Mouse (Mus musculus): Measurements from ENCODE around the gene Tff2. TPM values are rescaled to one million over a fixed set of nuclear protein-coding genes. Genes with fewer than 3 reads are reported as not detected.

The Tff2 gene
- total RNA-seq, 2 experiments from 2014 or later, result 0.51 TPM; not detected in 1

- DNase-seq, result no peak
Measured at GRCm38 (mm10) chr17:31136291-31136690, 7.8 kb downstream of the Tff2 start.

DNA sequence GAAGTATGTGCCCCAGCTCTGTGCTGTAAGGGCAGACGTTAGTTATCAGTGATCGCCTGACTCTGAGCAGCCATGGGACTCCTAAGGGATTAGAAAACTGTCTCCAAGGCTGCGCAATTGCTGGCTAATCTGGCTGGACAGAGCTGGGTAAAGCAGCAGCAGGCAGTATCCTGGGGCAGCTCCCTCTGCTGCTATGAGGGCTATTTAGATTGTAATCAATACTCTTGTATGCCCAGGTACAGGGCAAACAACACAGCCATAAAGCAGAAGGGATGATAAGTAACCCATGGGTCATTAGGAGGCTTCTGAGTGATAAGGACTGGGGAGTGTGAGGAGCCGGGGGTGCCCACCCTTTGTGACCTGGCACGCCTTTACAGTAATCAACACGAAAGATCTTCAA lies 9.2 kb downstream of the Tff2 start:
- DNase-seq, result no peak

GRCm38 (mm10) chr17:31133776-31134175 lies 10.3 kb downstream of the Tff2 start:
- no peak for DNase-seq

DNA sequence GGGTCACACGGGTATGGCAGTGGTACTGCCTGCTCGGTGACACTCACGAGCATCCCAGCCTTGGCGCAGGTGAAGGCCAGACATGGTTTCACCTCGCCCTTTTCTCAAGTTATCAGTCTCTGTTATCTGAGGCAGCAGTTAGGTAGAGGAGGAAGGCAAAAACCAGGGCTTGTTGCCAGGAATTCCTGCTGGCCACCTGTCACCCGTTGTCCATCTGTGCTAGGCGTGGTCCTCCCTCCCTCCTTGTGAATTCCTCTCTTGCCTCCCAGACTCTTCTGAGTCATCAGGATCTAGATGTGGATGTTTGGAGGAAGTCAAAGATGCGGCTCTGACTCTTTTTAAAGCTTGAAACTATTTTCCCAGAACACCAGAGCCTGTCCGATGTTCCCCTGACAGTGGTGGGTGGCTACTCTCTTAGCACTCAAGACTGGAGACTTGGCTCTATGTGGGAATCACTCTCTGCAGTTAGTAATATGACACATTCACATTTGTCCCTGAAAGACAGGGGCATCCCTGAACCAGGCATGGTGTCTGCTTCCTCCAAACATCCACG lies 12.7 kb downstream of the Tff2 start:
- DNase-seq, result no peak

- DNase-seq, result no peak
Measured at GRCm38 (mm10) chr17:31129452-31129851, 14.6 kb downstream of the Tff2 start, which contains the start of gene Tff3. Gene Tff3, minus strand, starts transcription at chr17:31129646.

DNA sequence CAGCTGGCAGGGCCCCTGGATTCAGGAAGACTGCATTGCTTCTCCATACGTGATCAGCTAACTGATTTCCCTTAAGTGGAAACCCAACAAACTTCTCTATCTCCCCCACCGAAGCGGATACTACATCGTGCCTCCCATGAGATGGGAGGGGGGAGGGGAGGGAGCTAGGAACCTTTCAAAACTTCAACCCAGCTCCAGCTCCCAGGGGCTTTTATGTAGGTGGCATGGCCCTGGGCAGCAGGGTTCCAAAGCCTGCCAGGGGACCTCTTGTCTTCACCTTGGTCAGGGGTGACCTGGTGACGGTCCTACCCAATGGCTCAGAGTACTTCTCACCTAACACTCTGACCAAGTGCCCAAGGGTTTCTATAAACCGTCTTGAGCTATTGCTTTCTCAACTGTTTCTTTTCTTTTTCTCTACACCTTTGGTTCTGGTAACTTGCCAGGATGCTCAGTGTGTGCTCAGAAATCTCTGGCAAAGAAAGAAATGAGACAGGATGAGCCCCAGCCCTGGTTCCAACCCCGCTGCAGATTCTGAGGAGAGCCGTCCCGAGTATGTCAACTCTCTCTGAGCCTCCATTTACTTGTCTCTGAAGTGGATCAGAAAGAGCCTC lies 15.3 kb downstream of the Tff2 start:
- no peak for DNase-seq

DNA sequence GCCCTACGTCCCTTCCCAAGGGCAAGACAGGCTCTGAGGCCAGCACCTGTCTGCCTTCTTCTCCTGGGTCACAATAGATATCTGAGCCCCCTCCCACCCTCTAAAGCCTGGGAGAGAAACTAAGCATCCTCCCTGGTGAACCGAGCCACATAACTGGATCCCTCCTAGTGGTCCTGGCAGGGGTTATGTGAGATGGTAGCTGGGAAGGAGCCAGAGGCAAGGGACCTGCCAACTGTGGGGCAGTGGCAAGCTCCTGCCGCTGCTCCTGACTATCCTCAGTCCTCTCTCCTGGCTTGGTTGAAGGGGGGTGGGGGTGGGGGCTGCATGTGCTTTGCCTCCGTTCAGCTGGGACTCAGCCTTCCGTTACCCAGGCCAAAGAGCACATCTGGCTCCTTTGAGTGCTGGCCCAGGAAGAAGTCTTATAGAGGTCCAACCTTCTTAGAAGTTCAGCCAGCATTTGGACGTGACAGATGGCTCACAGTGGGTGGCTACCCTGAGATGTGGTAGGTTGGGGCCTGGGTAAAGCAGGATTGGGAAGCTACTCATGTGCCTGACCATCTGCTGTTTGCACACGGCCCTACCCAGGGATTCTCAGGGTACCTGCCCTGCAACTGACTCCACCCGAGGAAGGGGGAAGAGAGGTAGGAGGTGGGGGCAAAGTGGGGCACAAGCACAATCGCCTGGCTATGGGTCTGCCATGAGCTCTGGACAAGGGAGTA lies 18.4 kb downstream of the Tff2 start:
- no peak for DNase-seq

DNA sequence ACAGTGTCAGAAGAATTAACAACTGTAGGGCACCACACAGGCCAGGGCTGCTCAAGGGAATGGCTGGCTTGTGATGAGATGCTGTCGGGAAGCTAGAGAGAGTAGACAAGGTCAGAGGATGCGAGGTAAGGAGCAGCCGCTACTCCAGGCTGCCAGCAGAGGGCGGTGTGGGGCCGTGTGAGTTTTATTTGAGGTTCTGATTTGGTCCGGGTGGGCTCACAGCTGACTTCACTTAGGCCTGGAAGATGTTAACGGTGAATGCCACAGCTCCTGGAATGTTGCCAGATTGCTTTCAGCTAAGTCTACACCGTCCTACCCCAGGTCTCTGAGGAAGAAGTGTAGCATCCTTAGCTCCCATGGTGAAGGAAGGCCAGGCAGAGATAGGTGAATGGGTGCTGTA lies 22.1 kb downstream of the Tff2 start:
- peak; percentile 58 for DNase-seq

DNA sequence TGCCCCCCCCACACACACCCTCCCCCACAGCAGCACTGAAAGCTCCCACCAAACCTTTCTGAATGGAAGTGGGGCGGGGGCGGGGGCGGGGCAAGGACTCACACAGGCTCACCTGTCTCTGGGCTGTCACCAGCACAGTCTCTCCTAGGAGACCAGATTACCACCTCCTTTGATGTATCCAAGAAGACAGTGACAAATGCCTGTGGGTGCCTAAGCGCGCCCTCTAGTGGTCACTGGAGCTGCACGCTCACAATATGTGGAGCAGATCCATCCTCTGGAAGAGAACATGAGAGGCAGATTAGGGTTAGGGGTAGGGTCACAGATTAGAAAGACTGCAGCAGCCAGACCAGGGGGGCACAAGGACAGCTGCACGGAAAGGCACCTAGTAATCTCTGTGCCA lies 24.7 kb downstream of the Tff2 start:
- peak; percentile 87 for DNase-seq

- DNase-seq, result no peak
Measured at GRCm38 (mm10) chr17:31117946-31118345, 26.1 kb downstream of the Tff2 start.

DNA sequence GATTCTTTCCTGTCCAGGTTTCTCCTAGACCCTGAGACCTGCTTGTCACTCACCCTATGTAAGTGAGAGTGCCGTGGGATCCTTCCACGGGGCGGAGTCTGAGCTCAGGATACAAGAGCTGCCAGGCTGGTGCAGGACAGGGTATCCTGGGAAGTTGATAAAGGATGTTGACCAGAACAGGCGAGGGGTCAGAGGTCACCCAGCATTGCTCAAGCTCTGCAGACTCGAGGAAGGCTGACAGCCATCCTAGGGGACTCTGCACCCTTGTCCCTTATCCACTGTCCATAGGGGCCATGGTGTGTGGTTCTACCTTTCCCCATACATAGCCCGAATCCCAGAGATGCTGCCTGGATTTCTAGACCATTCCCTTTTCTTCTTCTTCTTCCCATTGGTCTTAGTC lies 28.0 kb downstream of the Tff2 start:
- DNase-seq, result no peak

DNA sequence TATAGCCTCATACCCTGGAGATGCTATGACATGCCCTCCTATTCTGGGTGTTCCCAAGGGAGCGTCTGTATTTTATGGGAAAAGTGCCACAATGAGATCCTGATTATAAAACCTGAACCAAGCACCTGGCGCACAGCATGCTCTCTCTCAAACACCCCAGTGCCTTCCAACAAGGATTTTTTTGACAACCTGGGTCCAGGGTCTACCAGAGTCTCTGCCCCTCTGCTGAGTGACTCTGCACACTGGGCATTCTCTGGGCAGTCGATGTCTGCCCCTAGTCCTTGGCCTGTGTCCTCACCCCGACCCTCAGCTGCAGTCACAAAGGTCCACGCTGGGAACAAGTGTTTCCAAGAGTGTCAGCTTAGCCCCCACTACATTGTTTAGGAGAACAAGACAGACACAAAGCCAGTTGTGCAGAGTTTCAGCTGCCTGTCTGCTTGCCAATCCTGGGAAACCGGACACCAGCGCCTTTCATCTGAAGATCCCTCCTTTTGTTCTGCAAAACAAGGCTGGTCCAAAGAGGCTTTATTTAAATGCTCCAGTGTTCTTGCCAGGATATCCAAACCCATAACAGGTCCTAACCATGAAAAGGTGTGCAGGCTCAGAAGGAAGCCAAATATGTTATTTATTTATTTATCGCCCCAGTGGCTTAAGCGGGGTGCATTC lies 30.8 kb downstream of the Tff2 start:
- no peak for DNase-seq

DNA sequence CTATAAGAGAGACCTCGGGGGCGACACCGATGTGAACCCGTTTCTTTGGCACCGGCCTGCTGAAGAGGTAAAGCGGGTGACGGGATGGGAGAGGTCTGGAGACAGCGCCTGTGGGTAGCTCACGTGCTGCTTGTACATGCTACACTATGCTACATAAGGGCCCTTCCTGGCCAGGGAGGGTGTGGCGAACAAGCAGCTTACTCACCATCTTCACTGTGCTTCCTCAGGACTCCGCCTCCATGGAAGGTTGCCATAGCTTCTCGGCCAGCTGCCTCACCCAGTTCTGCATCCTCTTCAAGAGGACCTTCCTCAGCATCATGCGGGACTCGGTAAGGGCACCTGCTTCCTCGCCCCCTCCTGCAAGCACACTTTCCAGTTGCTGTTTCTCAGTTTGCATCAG lies 35.7 kb downstream of the Tff2 start:
- no peak for DNase-seq

DNA sequence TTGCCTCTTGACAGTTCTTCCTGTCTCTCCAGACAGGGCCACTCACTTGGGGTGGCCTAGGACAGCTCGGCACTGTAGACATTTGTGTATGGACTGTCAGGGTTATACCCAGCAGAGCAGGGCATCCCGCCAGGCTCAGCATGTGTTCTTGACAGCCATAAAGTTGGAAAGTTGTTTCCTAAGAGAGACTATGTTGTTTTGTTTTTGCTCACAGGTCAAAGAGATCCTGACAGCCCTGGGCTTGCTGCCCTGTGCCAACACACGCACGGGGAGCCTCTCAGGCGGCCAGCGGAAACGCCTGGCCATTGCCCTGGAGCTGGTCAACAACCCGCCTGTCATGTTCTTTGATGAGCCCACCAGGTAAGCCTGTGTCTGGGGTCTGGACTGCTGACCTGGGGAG lies 40.3 kb downstream of the Tff2 start:
- DNase-seq, result peak; percentile 64

DNA sequence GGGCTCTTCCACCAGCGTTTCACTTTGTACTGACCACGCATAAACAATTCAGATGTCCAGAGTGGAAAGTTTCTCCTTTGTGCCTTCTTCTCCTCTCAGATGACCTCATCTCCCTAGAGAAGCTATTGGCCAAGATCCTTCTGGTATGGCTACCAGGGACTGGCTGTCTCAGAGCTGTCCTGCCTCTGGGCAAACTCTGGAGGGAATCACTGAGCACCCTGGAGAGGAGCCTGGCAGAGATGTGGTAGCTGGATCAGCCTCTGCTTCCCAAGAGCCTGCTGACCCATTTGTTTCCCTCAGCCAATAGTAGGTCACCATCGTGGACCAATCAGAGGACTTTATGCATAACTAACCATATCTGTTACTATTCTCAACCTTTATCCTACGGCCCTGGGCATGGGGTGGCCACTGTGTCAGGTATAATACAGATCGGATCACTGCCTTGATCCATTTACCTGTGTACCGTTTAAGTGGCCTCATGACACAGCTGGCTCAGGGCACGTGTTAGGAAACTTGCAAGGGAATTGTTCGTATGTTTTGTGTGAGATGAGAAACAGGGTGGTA lies 41.0 kb downstream of the Tff2 start:
- DNase-seq, result peak; percentile 72

DNA sequence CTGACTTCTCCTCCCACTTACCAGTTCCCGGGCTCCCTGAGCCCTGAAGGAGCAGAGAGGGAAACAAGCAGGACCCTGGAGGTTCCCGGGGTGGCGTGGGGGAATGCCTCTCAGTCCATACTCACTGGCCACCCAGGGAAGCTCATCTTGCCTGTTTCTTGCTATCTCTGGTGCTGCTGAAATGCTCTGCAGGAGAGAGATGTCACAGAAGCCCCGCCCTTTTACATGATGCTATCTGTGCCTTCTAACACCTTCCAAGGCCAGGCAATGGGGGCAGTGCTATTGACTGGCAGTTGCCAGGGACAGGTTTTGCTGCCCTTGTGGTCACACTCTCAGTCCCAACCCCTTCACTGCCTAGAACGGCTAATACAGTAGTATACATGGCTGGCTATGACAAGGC lies 45.3 kb downstream of the Tff2 start:
- no peak for DNase-seq

DNA sequence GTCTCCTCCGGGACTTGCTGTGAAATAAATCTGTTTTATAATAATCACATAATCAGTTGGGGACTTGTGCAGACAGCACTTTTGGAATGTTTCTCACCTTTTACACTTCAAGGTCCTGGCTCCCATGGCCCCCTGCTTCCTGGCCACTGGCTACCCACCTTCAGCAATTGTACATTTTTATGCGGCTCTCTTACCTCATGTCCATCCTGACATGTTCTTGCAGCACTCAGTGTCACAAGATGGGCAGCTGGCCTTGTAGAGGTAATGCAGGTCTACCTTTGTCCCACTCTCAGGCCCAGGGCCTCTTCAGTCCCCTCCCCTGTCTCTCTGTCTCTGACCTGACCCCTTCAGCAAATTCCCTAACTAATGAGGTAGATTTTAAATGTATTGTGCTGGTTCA lies 47.2 kb downstream of the Tff2 start:
- no peak for DNase-seq

DNA sequence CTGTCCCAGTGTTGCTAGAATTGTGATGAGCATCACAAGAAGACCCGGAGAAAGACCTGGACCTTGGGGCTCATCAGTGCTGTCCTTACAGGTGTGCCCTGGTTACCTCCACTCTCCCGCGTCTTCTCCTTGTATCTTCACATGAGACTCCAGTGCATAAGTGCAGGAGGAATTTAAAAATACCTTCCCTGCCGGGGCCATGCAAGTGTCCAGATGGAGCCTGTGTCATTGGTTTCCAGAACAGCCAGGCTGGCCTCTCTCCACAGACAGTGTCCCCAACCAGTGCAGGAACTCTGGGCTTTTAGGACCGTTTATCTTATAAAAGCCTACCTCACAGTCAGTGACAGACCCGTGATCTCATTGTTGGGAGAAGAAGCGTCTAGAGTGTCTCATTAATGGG lies 48.5 kb downstream of the Tff2 start:
- no peak for DNase-seq

DNA sequence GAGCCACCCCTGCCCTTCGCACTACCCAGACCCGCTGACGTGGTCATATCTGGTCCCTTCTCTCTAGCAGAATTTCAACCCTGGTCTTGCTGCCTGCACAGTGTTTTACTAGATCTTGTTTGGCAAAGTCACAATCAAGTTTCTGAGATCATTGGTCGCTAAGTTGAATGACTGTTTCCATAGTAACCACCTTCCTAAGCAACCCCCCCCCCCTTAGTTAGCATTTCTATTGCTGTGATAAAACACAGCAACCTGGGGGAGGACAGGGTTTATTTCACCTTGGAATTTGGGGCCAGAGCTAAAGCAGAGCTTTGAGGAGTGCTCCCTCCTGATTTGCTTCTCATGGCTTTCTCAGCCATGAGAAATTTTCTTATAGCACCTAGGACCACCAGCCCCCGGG lies 49.3 kb downstream of the Tff2 start:
- DNase-seq, result no peak

Data from adrenal gland, postnatal 10 days (tissue).